Mouse (Mus musculus) embryonic facial prominence, embryonic 10.5 days (tissue): ENCODE results near the gene Dusp27. TPM values are rescaled to one million over a fixed set of nuclear protein-coding genes. Genes with fewer than 3 reads are reported as not detected.

Source experiments
- DNase-seq: peaks from one replicate; pipeline ENCODE4 v3.0.0-alpha.2; 2017; ENCODE audit warnings: low spot score
- H3K27ac ChIP-seq: fragments of 300-500 bp; sonication (generic); replicated peaks from 2 replicates; pipeline ENCODE4 v1.5.1; 2016; ENCODE audit warnings: mild to moderate bottlenecking
- H3K27me3 ChIP-seq: fragments of 300-500 bp; sonication (generic); replicated peaks from 2 replicates; pipeline ENCODE4 v1.6.1; 2016; ENCODE audit warnings: low read depth, mild to moderate bottlenecking; ENCODE audit not compliant: poor library complexity, severe bottlenecking
- H3K36me3 ChIP-seq: fragments of 300-500 bp; sonication (generic); replicated peaks from 2 replicates; pipeline ENCODE4 v1.6.1; 2016; ENCODE audit warnings: mild to moderate bottlenecking, moderate library complexity
- H3K4me1 ChIP-seq: fragments of 300-500 bp; sonication (generic); 2 replicates; pipeline ENCODE4 v1.6.1; 2016
- H3K4me3 ChIP-seq: fragments of 300-500 bp; sonication (generic); 2 replicates; pipeline ENCODE4 v1.5.1; 2016; ENCODE audit warnings: mild to moderate bottlenecking, moderate library complexity
- H3K9me3 ChIP-seq: fragments of 300-500 bp; sonication (generic); 2 replicates; pipeline ENCODE4 v1.6.1; 2016; ENCODE audit warnings: mild to moderate bottlenecking
- WGBS: fragments of 180-500 bp; shearing (Covaris S2); methylation state at CpG from one replicate; pipeline ENCODE4 v1.1.7; 2016; 5-methylcytosine and 5-hydroxymethylcytosine counted together
- polyA plus RNA-seq: library from polyadenylated mRNA; unstranded; fragments of >200 nt; fragmentation: Nextera tagmentation; extraction: Ambion mirVana; gene quantifications from 2 replicates; pipeline ENCODE4 v1.2.1, GENCODE M21; 2016

The Dusp27 gene
- polyA plus RNA-seq, 1 experiment from 2014 or later: 2.5 TPM

- Histone ChIP-seq H3K4me1 (peaks cover 20% of the 10 kb centered on the region), H3K4me3 (no peak overlapping the region), H3K27me3 (no peaks in the 10 kb centered on the region), H3K27ac (no peak overlapping the region), H3K9me3 (no peaks in the 10 kb centered on the region), H3K36me3 (no peaks in the 10 kb centered on the region)
- DNase-seq: no peak
- WGBS: 79% methylated on average over 3 of the region's 3 CpGs
Observed at GRCm38 (mm10) chr1:166139113-166139512, 11.4 kb upstream of the Dusp27 start.

GRCm38 (mm10) chr1:166138136-166138535, 10.4 kb upstream of the Dusp27 start:
- Histone ChIP-seq H3K27ac (0 out of 2 replicates have a peak overlapping the region, but pooled peaks have one; percentile 16), H3K4me1 (peaks cover 20% of the 10 kb centered on the region), H3K36me3 (no peaks in the 10 kb centered on the region), H3K27me3 (no peaks in the 10 kb centered on the region), H3K4me3 (no peak overlapping the region), H3K9me3 (no peaks in the 10 kb centered on the region)
- no peak for DNase-seq
- 69% methylated on average over 13 of the region's 13 CpGs for WGBS

GRCm38 (mm10) chr1:166137244-166137938, 9.7 kb upstream of the Dusp27 start:
- H3K27me3 ChIP-seq: no peaks in the 10 kb centered on the region
- 79% methylated on average over 7 of the region's 7 CpGs for WGBS

DNA sequence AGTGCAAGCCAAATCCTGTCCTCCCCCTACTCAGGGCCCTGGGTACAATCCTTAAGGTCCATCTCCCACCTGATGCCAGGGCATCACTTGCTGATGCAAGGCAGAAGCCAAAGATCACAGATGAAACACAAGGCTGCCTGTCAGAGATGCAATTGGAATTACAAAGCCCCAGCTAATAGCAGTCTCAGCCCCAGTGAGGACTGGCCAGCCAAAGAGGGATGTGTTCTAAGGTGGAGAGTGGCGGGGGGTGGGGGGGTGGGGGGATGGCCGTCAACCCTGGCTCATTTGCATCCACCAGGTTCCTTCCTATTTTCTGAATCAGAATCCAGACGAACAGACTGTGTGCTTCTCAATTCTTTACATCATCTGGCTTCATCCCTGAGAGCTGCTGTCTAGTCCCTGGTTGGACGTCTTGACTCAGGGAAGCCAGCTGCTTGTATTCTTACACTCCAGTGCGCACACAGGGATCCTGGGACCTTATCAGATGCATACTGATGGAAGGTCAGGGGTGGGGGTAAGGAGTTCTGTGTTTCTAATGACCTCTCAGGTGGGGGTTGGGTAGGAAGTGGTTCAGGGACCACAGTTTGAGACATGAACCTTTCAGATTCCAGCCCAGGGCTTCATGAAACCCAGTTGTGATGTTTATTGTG, 7.5 kb upstream of the Dusp27 start:
- Histone ChIP-seq H3K36me3 (no peaks in the 10 kb centered on the region), H3K4me1 (peaks cover 46% of the 10 kb centered on the region), H3K27ac (no peak overlapping the region; the same call in 1 of the 2 replicates), H3K4me3 (no peak overlapping the region), H3K9me3 (no peaks in the 10 kb centered on the region), H3K27me3 (no peaks in the 10 kb centered on the region)
- WGBS: 44% methylated on average over 5 of the region's 5 CpGs
- DNase-seq: no peak

More at GRCm38 (mm10) chr1:166137244-166137938, 9.7 kb upstream of the Dusp27 start:
- peaks cover 27% of the 10 kb centered on the region for H3K4me1 ChIP-seq
- H3K4me3 ChIP-seq: no peak overlapping the region
- peak overlapping the region; percentile 36; the same call in 1 of the 2 replicates for H3K27ac ChIP-seq
- no peaks in the 10 kb centered on the region for H3K9me3 ChIP-seq
- H3K36me3 ChIP-seq: no peaks in the 10 kb centered on the region
- DNase-seq: no peak

GRCm38 (mm10) chr1:166132367-166132766, 4.6 kb upstream of the Dusp27 start:
- peak overlapping the region; percentile 65 for H3K27ac ChIP-seq
- DNase-seq: no peak
- no peaks in the 10 kb centered on the region for H3K9me3 ChIP-seq
- H3K27me3 ChIP-seq: no peaks in the 10 kb centered on the region
- 45% methylated on average over 4 of the region's 4 CpGs for WGBS
- peaks cover 48% of the 10 kb centered on the region for H3K4me1 ChIP-seq
- no peaks in the 10 kb centered on the region for H3K36me3 ChIP-seq
- H3K4me3 ChIP-seq: no peak overlapping the region

DNA sequence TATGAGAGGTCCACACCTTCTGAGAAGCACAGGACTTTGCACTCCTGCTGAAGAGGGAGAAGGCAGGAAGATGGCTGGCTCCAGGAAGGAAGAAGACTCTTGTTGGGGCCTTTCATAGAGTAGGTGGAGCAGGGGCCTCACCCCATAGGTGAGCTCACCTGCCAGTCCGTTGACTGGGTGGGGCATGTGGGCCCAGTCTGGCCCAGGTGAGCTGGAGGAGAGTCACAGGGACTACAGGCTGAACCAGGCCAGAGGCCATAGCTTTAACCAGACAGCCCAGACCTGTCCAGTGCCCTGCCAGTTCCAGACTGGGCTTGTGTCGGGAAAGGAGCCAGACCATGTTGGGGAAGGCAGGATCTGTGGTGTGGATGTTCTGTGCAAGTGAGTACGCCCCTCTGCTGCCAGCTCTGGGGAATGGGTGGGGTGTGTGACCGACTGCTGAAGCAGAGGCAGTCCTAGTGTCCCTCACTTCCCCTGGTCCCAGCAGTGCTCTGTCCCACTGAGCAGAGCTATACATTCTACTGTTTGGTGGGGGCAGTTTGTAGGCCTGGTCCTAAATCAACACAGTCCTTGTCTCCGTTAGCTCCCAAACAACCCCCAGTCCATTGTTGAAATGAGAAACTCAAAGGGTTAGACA, 2.6 kb upstream of the Dusp27 start, which contains the start of gene Gpa33:
Gpa33 (plus strand) TSS at position 15 of the 637 bp plus-strand sequence.
- DNase-seq: no peak
- H3K9me3 ChIP-seq: no peaks in the 10 kb centered on the region
- no peaks in the 10 kb centered on the region for H3K36me3 ChIP-seq
- peak within 1 kb of the TSS; percentile 65; the same call in 1 of the 2 replicates for H3K27ac ChIP-seq
- 84% methylated on average over 5 of the region's 5 CpGs for WGBS
- H3K4me1 ChIP-seq: peaks cover 52% of the 10 kb centered on the region
- no peak within 1 kb of the TSS for H3K4me3 ChIP-seq
- no peaks in the 10 kb centered on the region for H3K27me3 ChIP-seq

GRCm38 (mm10) chr1:166128551-166128950, 829 bp upstream of the Dusp27 start:
- H3K36me3 ChIP-seq: no peaks in the 10 kb centered on the region
- H3K4me3 ChIP-seq: no peak overlapping the region
- 0 out of 2 replicates have a peak overlapping the region, but pooled peaks have one; percentile 7 for H3K27ac ChIP-seq
- no peak for DNase-seq
- H3K27me3 ChIP-seq: no peaks in the 10 kb centered on the region
- WGBS: 93% methylated on average over 5 of the region's 5 CpGs
- no peaks in the 10 kb centered on the region for H3K9me3 ChIP-seq
- H3K4me1 ChIP-seq: peaks cover 46% of the 10 kb centered on the region

- 59% methylated on average over 9 of the region's 9 CpGs for WGBS
- no peaks in the 10 kb centered on the region for H3K27me3 ChIP-seq
- no peaks in the 10 kb centered on the region for H3K36me3 ChIP-seq
- no peak overlapping the region for H3K4me3 ChIP-seq
- H3K9me3 ChIP-seq: no peaks in the 10 kb centered on the region
- DNase-seq: peak; percentile 25
- H3K4me1 ChIP-seq: peaks cover 33% of the 10 kb centered on the region
- H3K27ac ChIP-seq: peak overlapping the region; percentile 22
Observed at GRCm38 (mm10) chr1:166126795-166127194, 927 bp downstream of the Dusp27 start.

DNA sequence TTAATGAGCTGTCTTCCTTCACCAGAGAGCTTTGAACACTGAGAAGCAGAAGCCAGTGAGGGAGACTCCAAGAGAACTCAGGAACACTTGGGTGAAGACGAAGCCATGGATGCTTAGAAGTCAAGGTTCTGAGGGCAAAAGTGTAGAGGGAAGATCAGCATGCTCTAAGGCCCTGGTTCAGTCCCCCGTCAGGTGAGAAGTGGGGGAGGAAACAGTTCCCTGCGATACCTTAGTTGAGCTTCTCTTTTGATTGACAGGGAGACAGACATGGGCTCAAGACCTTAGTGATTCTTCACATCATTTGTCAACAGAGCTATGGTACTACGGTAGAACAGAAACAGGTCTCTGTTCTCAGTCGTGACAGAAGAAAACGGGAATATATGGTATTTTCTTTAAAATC, 1.4 kb downstream of the Dusp27 start:
- H3K4me3 ChIP-seq: no peak overlapping the region
- H3K36me3 ChIP-seq: no peaks in the 10 kb centered on the region
- 89% methylated on average over 6 of the region's 6 CpGs for WGBS
- H3K9me3 ChIP-seq: no peaks in the 10 kb centered on the region
- no peak for DNase-seq
- H3K27ac ChIP-seq: 0 out of 2 replicates have a peak overlapping the region, but pooled peaks have one; percentile 22
- H3K27me3 ChIP-seq: no peaks in the 10 kb centered on the region
- H3K4me1 ChIP-seq: peaks cover 28% of the 10 kb centered on the region

DNA sequence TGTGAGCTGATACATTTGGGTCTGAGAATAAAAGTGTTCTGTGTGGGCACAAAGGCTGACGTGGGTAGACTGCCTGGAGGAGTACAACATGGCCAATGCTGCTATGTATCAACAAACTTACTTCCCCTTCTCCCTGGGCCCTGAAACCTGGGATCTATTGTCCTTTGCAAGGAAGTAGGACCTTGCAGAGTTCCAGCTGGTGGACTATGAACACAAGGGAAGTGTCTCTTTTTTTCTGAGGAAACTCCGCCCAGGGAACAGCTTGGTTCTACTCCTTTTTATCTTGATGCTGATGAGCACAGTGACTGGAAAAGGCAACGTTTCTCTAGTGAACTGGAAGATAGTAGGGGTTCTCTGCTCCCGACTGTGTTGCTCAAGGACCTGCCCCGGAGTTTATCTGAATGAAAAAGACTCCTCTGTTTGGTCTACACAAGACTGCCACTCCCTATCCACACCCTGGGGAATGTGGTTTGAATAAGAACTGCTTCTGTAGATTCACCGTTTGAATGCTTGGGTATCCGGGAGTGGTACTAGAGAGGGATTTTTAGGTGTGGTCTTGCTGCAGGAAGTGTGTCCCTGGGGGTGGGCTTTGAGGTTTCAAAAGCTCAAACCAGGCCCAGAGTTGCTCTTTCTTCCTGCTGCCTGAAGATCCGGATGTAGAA, 2.7 kb downstream of the Dusp27 start:
- Histone ChIP-seq H3K36me3 (no peaks in the 10 kb centered on the region), H3K4me3 (no peak overlapping the region), H3K9me3 (no peaks in the 10 kb centered on the region), H3K27me3 (no peaks in the 10 kb centered on the region), H3K4me1 (peaks cover 19% of the 10 kb centered on the region), H3K27ac (no peak overlapping the region)
- no peak for DNase-seq
- 65% methylated on average over 8 of the region's 8 CpGs for WGBS

DNA sequence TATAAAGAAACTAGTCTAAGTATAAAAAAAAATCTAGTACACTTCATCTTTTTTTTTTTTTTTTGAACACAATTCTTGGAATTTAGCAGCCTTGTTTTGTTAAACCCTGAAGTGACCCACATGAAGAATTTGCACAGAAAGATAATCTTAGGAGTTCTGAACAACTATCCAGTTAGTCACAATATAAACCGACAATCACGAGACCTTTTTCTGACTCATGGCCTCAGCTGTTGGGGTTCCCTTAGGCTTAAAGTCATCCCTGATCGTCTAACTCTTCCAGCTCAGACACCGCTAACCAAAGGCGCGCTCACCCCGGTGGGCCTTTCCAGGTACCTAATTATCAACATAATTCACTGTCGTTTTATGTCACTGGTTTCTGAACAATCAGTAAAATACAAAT, 4.0 kb downstream of the Dusp27 start:
- WGBS: 93% methylated on average over 8 of the region's 8 CpGs

GRCm38 (mm10) chr1:166123045-166123444, 4.7 kb downstream of the Dusp27 start:
- Histone ChIP-seq H3K27me3 (no peaks in the 10 kb centered on the region), H3K4me3 (no peak overlapping the region), H3K4me1 (peaks cover 17% of the 10 kb centered on the region), H3K36me3 (no peaks in the 10 kb centered on the region), H3K9me3 (no peaks in the 10 kb centered on the region), H3K27ac (no peak overlapping the region)
- 96% methylated on average over 1 of the region's 1 CpGs for WGBS
- DNase-seq: no peak

More for the DNA sequence above, 4.0 kb downstream of the Dusp27 start:
- H3K36me3 ChIP-seq: no peaks in the 10 kb centered on the region
- H3K4me3 ChIP-seq: no peak overlapping the region
- H3K27me3 ChIP-seq: no peaks in the 10 kb centered on the region
- no peaks in the 10 kb centered on the region for H3K9me3 ChIP-seq
- H3K4me1 ChIP-seq: peaks cover 19% of the 10 kb centered on the region
- H3K27ac ChIP-seq: no peak overlapping the region
- no peak for DNase-seq
